Mouse (Mus musculus) cerebellum, adult 2 months (tissue): ENCODE results near the gene Hist1h2bb.

Experiments used
- CTCF ChIP-seq: fragments of 200-500 bp; IDR thresholded peaks from 2 replicates; pipeline ENCODE4 v1.5.1; 2011; ENCODE audit warnings: low read depth, mild to moderate bottlenecking, control low read depth, low read length, moderate library complexity, borderline replicate concordance; ENCODE audit not compliant: insufficient read depth
- POLR2A ChIP-seq: fragments of 200-500 bp; IDR thresholded peaks from 2 replicates; pipeline ENCODE4 v1.6.1; 2011; ENCODE audit warnings: low read length, control low read depth, borderline replicate concordance; ENCODE audit not compliant: insufficient read depth

DNA sequence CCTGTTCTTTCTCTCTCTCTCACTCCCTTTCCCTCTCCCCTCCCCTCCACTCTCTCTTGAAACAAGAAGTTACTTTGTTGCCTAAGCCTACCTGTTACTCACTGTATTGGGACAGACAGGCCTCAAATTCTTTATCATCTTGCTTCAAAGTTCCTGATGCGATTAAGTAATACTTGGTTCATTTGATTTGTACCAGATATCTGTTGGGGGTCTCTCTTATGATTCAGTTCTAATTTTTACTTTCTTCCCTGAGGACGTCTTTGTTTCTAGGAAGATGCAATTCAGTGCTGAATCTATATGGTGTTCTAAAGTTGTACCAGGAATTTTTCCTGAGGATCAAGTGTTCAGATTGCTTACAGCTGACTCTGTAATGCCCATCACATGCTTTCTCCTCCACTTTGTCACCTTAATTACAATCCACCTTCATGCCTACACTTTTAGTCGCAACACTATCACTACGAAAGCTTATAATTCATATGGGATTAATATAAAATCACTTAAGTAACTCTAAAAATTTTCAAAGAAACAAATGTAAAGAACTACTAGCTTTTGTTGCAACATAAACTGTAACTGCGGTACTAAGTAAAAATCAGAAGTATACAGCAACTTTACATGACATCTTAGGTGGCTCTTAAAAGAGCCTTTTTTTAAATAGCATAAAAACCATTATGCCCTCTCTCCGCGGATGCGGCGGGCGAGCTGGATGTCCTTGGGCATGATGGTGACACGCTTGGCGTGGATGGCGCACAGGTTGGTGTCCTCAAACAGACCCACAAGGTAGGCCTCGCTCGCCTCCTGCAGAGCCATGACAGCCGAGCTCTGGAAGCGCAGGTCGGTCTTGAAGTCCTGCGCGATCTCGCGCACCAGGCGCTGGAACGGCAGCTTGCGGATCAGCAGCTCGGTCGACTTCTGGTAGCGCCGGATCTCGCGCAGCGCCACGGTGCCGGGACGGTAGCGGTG lies 1.8 kb upstream of the Hist1h2bb start:
- TF ChIP-seq CTCF (no peak), POLR2A (no peak)
